9 mouse cellular contexts compared by ENCODE assay signal in the genomic region with DNA sequence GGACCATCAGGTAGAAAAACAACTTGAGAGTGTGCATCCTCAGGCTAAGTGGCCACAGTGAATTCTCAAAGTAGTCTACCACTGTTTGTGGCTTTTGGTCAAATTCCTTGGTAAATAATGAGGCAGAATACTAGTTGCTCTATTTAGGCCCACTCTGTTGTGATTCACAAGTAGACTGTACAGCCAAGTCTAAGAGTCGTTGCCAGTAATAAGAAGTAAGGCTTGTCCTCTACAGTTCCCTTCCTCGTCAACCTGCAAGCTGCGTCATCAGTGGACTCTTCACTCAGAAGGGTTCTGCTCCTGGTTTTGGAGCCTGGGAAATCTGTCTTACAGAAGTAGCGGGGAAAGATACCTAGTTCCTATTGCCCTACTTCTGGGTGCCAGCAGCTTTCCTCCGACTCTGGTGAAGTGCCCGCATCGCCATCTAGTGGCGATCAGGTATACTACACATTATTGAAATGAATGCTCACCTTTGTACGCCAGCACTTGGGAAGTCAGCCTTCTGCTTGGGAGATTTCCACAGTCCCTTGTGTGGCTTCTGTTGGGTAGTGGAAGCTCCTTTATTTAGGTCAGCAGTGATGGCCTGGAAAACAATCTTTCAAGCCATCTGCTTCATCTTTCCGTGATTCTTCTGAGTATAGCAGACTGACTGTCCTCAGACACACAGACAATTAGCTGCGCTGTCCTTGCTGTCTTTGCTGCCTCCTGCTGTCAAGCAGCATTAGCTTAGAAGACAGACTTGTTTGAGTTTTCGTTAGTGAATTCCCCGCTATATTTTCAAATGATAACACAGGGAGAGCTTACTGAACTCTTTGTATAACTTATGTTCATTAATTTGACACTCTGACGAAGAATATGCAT.
DNase-seq lines count a peak whose midpoint lies in the region; ATAC-seq and TF ChIP-seq lines count a peak whose summit lies in the region.
"Had no signal": no experiment of that assay in that cellular context is flagged by ENCODE, and none has a peak within 500 bp of the region (broad histone marks: within the 10 kb centered on the region; RNA-seq: fewer than 3 reads in every experiment).

No protein-coding gene starts in this region.

- H3K27me3 ChIP-seq in cerebellum, adult 2 months (ENCODE audit: control insufficient read depth, insufficient read depth, low read length) = no peaks in the 10 kb centered on the region
- no peaks in the 10 kb centered on the region for H3K27me3 ChIP-seq in forebrain, postnatal 0 days (ENCODE audit: insufficient read depth, low read length)
- no peaks in the 10 kb centered on the region for H3K27me3 ChIP-seq in lung, embryonic 15.5 days

- H3K4me1 ChIP-seq in cerebellum, adult 2 months (ENCODE audit: control insufficient read depth, insufficient read depth, low read length) = peaks cover 14% of the 10 kb centered on the region
- H3K4me1 ChIP-seq in forebrain, postnatal 0 days (ENCODE audit: insufficient read depth) = no peaks in the 10 kb centered on the region
- 0 out of 2 replicates have a peak, but pooled peaks cover 3% of the 10 kb centered on the region for H3K4me1 ChIP-seq in lung, embryonic 15.5 days

- TF ChIP-seq CTCF in cerebellum, adult 2 months (IDR thresholded peaks at IDR 0.05; ENCODE audit: borderline replicate concordance, insufficient read depth, low read depth, low read length) = peak; percentile 86
- peak; percentile 90 for TF ChIP-seq CTCF in forebrain, postnatal 0 days (IDR thresholded peaks at IDR 0.05; ENCODE audit: low read depth)
- TF ChIP-seq CTCF in layer of hippocampus, adult 2 months (conservative IDR thresholded peaks at IDR 0.05) = peak; percentile 87

- no peak for TF ChIP-seq POLR2A in cerebellum, adult 2 months (IDR thresholded peaks at IDR 0.05; ENCODE audit: borderline replicate concordance, insufficient read depth, low read length)

- H3K4me3 ChIP-seq in cerebellum, adult 2 months (replicated peaks; ENCODE audit: insufficient read depth, low read depth, low read length) = no peak overlapping the region
- no peak overlapping the region for H3K4me3 ChIP-seq in forebrain, postnatal 0 days (ENCODE audit: low read depth, low read length)
- H3K4me3 ChIP-seq in layer of hippocampus, adult 2 months = no peak overlapping the region
- no peak overlapping the region for H3K4me3 ChIP-seq in lung, embryonic 15.5 days
- H3K4me3 ChIP-seq: myocyte had no signal

- 14% methylated on average over 14 of the region's 14 CpGs for WGBS in cerebellum, adult 2 months
- WGBS in forebrain, postnatal 0 days = 26% methylated on average over 14 of the region's 14 CpGs
- 26% methylated on average over 14 of the region's 14 CpGs for WGBS in lung, embryonic 15.5 days

- no peak overlapping the region for H3K9ac ChIP-seq in forebrain, postnatal 0 days
- no peak overlapping the region for H3K9ac ChIP-seq in lung, embryonic 15.5 days

- peak; percentile 88 for ATAC-seq in forebrain, postnatal 0 days
- peak; percentile 73 to 90 for ATAC-seq in hematopoietic stem cell, adult 5-6 weeks (replicated peaks in 1 of 2; ENCODE audit: insufficient read depth in 1 of 2, low FRiP score in 2 of 2, low TSS enrichment in 1 of 2, low read depth in 1 of 2, poor library complexity in 2 of 2, severe bottlenecking in 2 of 2)
- ATAC-seq in lung, embryonic 15.5 days (ENCODE audit: borderline replicate concordance, extremely low read depth, low FRiP score, low TSS enrichment) = peak; percentile 46; the same call in 1 of the 2 replicates

- DNase-seq in MN1 (ENCODE audit: low spot score) = peak; percentile 67
- DNase-seq in cerebellum, adult 2 months = peak; percentile 80 to 85
- peak; percentile 94 for DNase-seq in forebrain, postnatal 0 days
- DNase-seq in layer of hippocampus, adult 2 months (ENCODE audit: low spot score in 2 of 2) = peak; percentile 77 to 84
- peak; percentile 75 for DNase-seq in ovary, postnatal 14 days (ENCODE audit: low spot score)
- peak; percentile 68 for DNase-seq in thymus, postnatal 25 days

- H3K4me2 ChIP-seq in forebrain, postnatal 0 days (ENCODE audit: low read depth) = no peak overlapping the region
- H3K4me2 ChIP-seq in lung, embryonic 15.5 days = peak overlapping the region; percentile 27; the same call in 1 of the 2 replicates

- no peaks in the 10 kb centered on the region for H3K9me3 ChIP-seq in forebrain, postnatal 0 days (ENCODE audit: low read length)
- no peaks in the 10 kb centered on the region for H3K9me3 ChIP-seq in lung, embryonic 15.5 days

- H3K27ac ChIP-seq in cerebellum, adult 2 months (ENCODE audit: insufficient read depth, low read length) = peak overlapping the region; percentile 9; the same call in 1 of the 2 replicates
- no peak overlapping the region for H3K27ac ChIP-seq in forebrain, postnatal 0 days (ENCODE audit: low read depth, low read length)
- H3K27ac ChIP-seq in layer of hippocampus, adult 2 months = peak overlapping the region; percentile 77
- H3K27ac ChIP-seq in lung, embryonic 15.5 days = no peak overlapping the region

- H3K36me3 ChIP-seq in forebrain, postnatal 0 days (ENCODE audit: insufficient read depth) = no peaks in the 10 kb centered on the region
- H3K36me3 ChIP-seq in lung, embryonic 15.5 days = no peaks in the 10 kb centered on the region

Comparison
In these comparisons a context has a peak if more than half of its experiments do, and no peak if none do; other contexts are left out.
1. H3K27ac ChIP-seq: peak in cerebellum, adult 2 months (single experiment) and layer of hippocampus, adult 2 months (single experiment); none in forebrain, postnatal 0 days (single experiment) and lung, embryonic 15.5 days (single experiment).
2. Peak in every context shown above with its lines, with median percentiles within 50 percentile points of each other: DNase-seq, CTCF ChIP-seq and ATAC-seq.